Mouse (Mus musculus) cerebellum, postnatal 25 days (tissue): ENCODE measurements around the gene Scaf11.
"Not testable (repeated sequence)": the region's sequence is repeated elsewhere in the genome, so short reads cannot be mapped to it uniquely, and the experiment has no call there.

Experiments
- DNase-seq, 2 experiments: peaks; one replicate each; pipeline ENCODE4 v3.0.0; 2021; ENCODE audit warnings: mixed read lengths in 2 of 2

The Scaf11 gene

GRCm38 (mm10) chr15:96460730-96461540 lies at the start of gene Scaf11:
Gene Scaf11 (minus strand): TSS chr15:96460843.
- DNase-seq = peak; percentile 97 to 98

GRCm38 (mm10) chr15:96507097-96507840 lies 46.6 kb upstream of the Scaf11 start:
- DNase-seq = peak; percentile 35 to 56

GRCm38 (mm10) chr15:96497646-96498045 lies 37.0 kb upstream of the Scaf11 start:
- DNase-seq = no peak

GRCm38 (mm10) chr15:96494279-96494678 lies 33.6 kb upstream of the Scaf11 start:
- no peak for DNase-seq

GRCm38 (mm10) chr15:96493573-96493972 lies 32.9 kb upstream of the Scaf11 start:
- DNase-seq = no peak

GRCm38 (mm10) chr15:96492919-96493318 lies 32.3 kb upstream of the Scaf11 start:
- not testable (repeated sequence) for DNase-seq

GRCm38 (mm10) chr15:96491861-96492641 lies 31.4 kb upstream of the Scaf11 start:
- no peak for DNase-seq

- no peak for DNase-seq
Observed at GRCm38 (mm10) chr15:96491421-96491820, 30.8 kb upstream of the Scaf11 start.

GRCm38 (mm10) chr15:96490123-96490522 lies 29.5 kb upstream of the Scaf11 start:
- DNase-seq = no peak

GRCm38 (mm10) chr15:96488941-96489786 lies 28.5 kb upstream of the Scaf11 start:
- DNase-seq = peak; percentile 9 to 38

GRCm38 (mm10) chr15:96487066-96487698 lies 26.5 kb upstream of the Scaf11 start:
- DNase-seq = no peak

GRCm38 (mm10) chr15:96480822-96481221 lies 20.2 kb upstream of the Scaf11 start:
- no peak for DNase-seq

GRCm38 (mm10) chr15:96478006-96478405 lies 17.4 kb upstream of the Scaf11 start:
- no peak for DNase-seq

GRCm38 (mm10) chr15:96476359-96476758 lies 15.7 kb upstream of the Scaf11 start:
- DNase-seq = peak; percentile 93 to 97

GRCm38 (mm10) chr15:96475571-96475972 lies 14.9 kb upstream of the Scaf11 start:
- DNase-seq = no peak

- DNase-seq = no peak
Observed at GRCm38 (mm10) chr15:96474325-96474955, 13.8 kb upstream of the Scaf11 start.

GRCm38 (mm10) chr15:96473920-96474319 lies 13.3 kb upstream of the Scaf11 start:
- no peak for DNase-seq

- DNase-seq = no peak
Observed at GRCm38 (mm10) chr15:96468316-96468715, 7.7 kb upstream of the Scaf11 start.

GRCm38 (mm10) chr15:96467844-96468243 lies 7.2 kb upstream of the Scaf11 start:
- DNase-seq = no peak

- no peak for DNase-seq
Observed at GRCm38 (mm10) chr15:96466362-96466903, 5.8 kb upstream of the Scaf11 start.

GRCm38 (mm10) chr15:96465076-96465475 lies 4.4 kb upstream of the Scaf11 start:
- no peak for DNase-seq
